Mouse (Mus musculus) limb, embryonic 14.5 days (tissue): ENCODE measurements around the gene Gm45808. TPM values are rescaled to one million over a fixed set of nuclear protein-coding genes. Genes with fewer than 3 reads are reported as not detected.

ENCODE experiments used
- ATAC-seq: fragments of 200-750 bp; cut with Nextera tagmentation; 2 replicates; pipeline ENCODE4 v1.8.0; 2017; ENCODE audit warnings: low read depth, moderate number of reproducible peaks, moderate TSS enrichment; ENCODE audit not compliant: low FRiP score
- DNase-seq: peaks from one replicate; pipeline ENCODE4 v3.0.0-alpha.2; 2015; ENCODE audit warnings: low spot score
- H3K27ac ChIP-seq: fragments of 300-500 bp; sonication (generic); replicated peaks from 2 replicates; pipeline ENCODE4 v1.5.1; 2014; ENCODE audit warnings: low read depth, mild to moderate bottlenecking, low read length, moderate library complexity, mixed read lengths
- H3K27me3 ChIP-seq: fragments of 300-500 bp; sonication (generic); 2 replicates; pipeline ENCODE4 v1.6.1; 2014; ENCODE audit warnings: low read length, mixed read lengths; ENCODE audit not compliant: control insufficient read depth, insufficient read depth
- H3K36me3 ChIP-seq: fragments of 300-500 bp; sonication (generic); 2 replicates; pipeline ENCODE4 v1.6.1; 2014; ENCODE audit warnings: mild to moderate bottlenecking, low read length, moderate library complexity, mixed read lengths; ENCODE audit not compliant: control insufficient read depth, insufficient read depth
- H3K4me1 ChIP-seq: fragments of 300-500 bp; sonication (generic); 2 replicates; pipeline ENCODE4 v1.6.1; 2014; ENCODE audit warnings: antibody characterized with exemption, low read length, mixed read lengths; ENCODE audit not compliant: control insufficient read depth, insufficient read depth
- H3K4me2 ChIP-seq: fragments of 300-500 bp; sonication (generic); replicated peaks from 2 replicates; pipeline ENCODE4 v1.6.1; 2014; ENCODE audit warnings: low read depth, mild to moderate bottlenecking, low read length, moderate library complexity; ENCODE audit not compliant: severe bottlenecking
- H3K4me3 ChIP-seq: fragments of 300-500 bp; sonication (generic); replicated peaks from 2 replicates; pipeline ENCODE4 v1.5.1; 2014; ENCODE audit warnings: low read length
- H3K9ac ChIP-seq: fragments of 300-500 bp; sonication (generic); 2 replicates; pipeline ENCODE4 v1.6.1; 2014; ENCODE audit warnings: mild to moderate bottlenecking, low read depth, low read length, moderate library complexity; ENCODE audit not compliant: severe bottlenecking
- H3K9me3 ChIP-seq: fragments of 300-500 bp; sonication (generic); 2 replicates; pipeline ENCODE4 v1.6.1; 2016; ENCODE audit warnings: low read length; ENCODE audit not compliant: control insufficient read depth
- POLR2A ChIP-seq: fragments of 200-500 bp; IDR thresholded peaks from 2 replicates; pipeline ENCODE4 v1.8.0; 2012; ENCODE audit warnings: inconsistent platforms, mild to moderate bottlenecking, moderate library complexity, borderline replicate concordance; ENCODE audit not compliant: insufficient read depth, insufficient read length; ENCODE audit errors: extremely low read depth
- WGBS: fragments of 180-500 bp; shearing (Covaris S2); extraction: QIAGEN DNeasy Blood & Tissue Kit; methylation state at CpG from one replicate; pipeline ENCODE4 v1.1.7; 2014; 5-methylcytosine and 5-hydroxymethylcytosine counted together
- polyA plus RNA-seq, 2 experiments: library from polyadenylated mRNA; depleted of rRNA in 1 of 2; stranded (reverse) in 1 of 2; unstranded in 1 of 2; fragments of >200 nt; fragmentation: Nextera tagmentation in 1 of 2; extraction: Ambion mirVana in 1 of 2; gene quantifications; 2 replicates each; pipeline versions ENCODE4 v1.2.1 to v1.2.3; 2012 to 2014

The Gm45808 gene
- polyA plus RNA-seq, 2 experiments, result not detected

DNA sequence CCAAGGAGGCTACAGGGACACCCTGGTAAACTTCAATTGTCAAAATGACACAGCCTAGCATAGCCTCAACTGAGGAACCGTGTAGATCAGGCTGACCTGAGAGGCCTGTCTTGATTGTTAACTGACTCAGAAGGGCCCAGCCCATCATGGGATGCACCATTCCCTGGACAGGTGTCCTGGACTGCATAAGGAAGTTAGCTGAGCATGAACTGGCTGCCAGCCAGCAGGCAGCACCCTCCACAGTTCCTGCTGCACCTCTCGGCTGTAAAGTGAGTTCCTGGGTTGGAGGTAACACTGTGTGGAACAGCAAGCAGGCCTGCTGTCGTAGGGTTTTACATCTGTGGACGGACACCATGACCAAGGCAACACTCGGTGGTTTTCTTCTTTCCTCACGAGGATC is 21.0 kb upstream of the Gm45808 start:
- peaks cover 43% of the 10 kb centered on the region for H3K36me3 ChIP-seq
- no peaks in the 10 kb centered on the region for H3K9me3 ChIP-seq
- H3K4me1 ChIP-seq, result peaks cover 13% of the 10 kb centered on the region
- ATAC-seq (no peak), DNase-seq (no peak)
- H3K4me2 ChIP-seq, result no peak overlapping the region
- no peaks in the 10 kb centered on the region for H3K27me3 ChIP-seq
- H3K9ac ChIP-seq, result no peak overlapping the region
- WGBS, result 89% methylated on average over 6 of the region's 6 CpGs
- H3K27ac ChIP-seq, result no peak overlapping the region
- no peak overlapping the region for H3K4me3 ChIP-seq
- no peak for TF ChIP-seq POLR2A

DNA sequence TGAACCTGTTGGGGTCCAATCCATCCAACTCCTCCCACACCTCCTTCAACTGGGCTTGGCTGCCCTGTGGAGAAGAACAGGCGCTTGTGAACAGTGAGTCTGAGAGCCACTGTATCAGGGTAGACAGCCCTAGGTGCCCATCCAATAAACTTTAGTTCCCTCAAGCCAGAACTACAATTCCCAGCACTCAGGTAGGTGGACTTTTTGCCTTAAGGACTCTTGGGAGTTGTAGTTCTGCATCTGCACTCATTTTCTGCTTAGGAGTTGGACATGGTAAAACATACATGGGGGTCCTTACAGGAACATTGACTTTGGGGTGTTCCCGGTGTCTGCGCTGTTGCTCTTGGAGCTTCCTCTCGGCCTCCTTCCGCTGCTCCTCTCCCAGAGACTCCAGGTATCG is 11.8 kb upstream of the Gm45808 start:
- Histone ChIP-seq H3K9ac (no peak overlapping the region), H3K4me1 (no peaks in the 10 kb centered on the region), H3K27me3 (no peaks in the 10 kb centered on the region), H3K9me3 (no peaks in the 10 kb centered on the region), H3K27ac (no peak overlapping the region), H3K4me2 (no peak overlapping the region), H3K4me3 (no peak overlapping the region), H3K36me3 (peaks cover 95% of the 10 kb centered on the region)
- no peak for TF ChIP-seq POLR2A
- DNase-seq, result no peak
- ATAC-seq, result no peak
- 95% methylated on average over 6 of the region's 6 CpGs for WGBS

DNA sequence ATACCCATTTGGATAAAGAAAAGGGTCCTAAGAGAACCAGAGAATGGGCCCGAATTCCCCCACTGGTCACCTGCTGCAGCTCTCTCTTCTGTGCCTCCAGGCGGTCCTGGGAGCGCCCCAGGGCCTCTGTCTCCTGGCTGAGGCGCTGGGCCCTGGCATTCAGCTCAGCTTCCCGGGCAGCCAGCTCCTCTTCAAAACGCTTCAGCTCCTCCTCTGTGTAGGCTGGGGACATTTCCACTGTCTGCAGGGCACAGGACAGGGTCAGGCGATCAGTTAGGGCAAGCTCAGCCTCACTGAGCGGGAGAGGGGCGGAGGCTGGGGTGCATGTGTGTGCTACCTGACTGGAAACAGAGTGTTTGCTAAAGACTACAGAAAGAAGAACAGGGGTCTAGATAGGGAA is 7.9 kb upstream of the Gm45808 start:
- DNase-seq (no peak), ATAC-seq (no peak)
- TF ChIP-seq POLR2A, result no peak
- H3K4me3 ChIP-seq, result no peak overlapping the region
- H3K36me3 ChIP-seq, result peaks cover 78% of the 10 kb centered on the region
- H3K4me1 ChIP-seq, result peaks cover 7% of the 10 kb centered on the region; the same call in 1 of the 2 replicates
- no peaks in the 10 kb centered on the region for H3K9me3 ChIP-seq
- no peak overlapping the region for H3K27ac ChIP-seq
- 86% methylated on average over 9 of the region's 9 CpGs for WGBS
- H3K9ac ChIP-seq, result no peak overlapping the region
- no peaks in the 10 kb centered on the region for H3K27me3 ChIP-seq
- no peak overlapping the region for H3K4me2 ChIP-seq

DNA sequence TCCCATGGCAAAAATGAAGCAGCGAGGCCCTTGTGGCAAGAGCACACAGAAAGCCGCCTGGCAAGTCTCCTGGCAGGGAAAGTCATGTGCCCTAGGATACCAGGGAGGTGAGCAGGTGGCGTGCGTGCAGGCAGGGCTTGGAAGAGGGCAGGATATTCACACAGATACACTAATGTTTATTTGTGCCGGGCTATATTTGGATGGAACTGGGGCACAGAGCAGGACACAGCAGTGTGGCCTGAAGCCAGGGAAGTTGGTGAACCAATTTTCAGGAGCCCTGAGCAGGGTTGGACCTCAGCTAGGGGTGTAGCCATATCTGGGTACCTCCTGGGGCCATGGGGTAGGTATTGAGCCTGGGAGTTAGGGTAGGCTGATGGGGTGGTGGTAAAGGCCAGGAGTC is 6.3 kb upstream of the Gm45808 start:
- Histone ChIP-seq H3K27ac (no peak overlapping the region), H3K9ac (no peak overlapping the region), H3K4me3 (no peak overlapping the region), H3K27me3 (no peaks in the 10 kb centered on the region), H3K4me1 (peaks cover 11% of the 10 kb centered on the region), H3K9me3 (no peaks in the 10 kb centered on the region), H3K36me3 (peaks cover 62% of the 10 kb centered on the region), H3K4me2 (no peak overlapping the region)
- no peak for TF ChIP-seq POLR2A
- no peak for ATAC-seq
- WGBS, result 93% methylated on average over 5 of the region's 5 CpGs
- no peak for DNase-seq

DNA sequence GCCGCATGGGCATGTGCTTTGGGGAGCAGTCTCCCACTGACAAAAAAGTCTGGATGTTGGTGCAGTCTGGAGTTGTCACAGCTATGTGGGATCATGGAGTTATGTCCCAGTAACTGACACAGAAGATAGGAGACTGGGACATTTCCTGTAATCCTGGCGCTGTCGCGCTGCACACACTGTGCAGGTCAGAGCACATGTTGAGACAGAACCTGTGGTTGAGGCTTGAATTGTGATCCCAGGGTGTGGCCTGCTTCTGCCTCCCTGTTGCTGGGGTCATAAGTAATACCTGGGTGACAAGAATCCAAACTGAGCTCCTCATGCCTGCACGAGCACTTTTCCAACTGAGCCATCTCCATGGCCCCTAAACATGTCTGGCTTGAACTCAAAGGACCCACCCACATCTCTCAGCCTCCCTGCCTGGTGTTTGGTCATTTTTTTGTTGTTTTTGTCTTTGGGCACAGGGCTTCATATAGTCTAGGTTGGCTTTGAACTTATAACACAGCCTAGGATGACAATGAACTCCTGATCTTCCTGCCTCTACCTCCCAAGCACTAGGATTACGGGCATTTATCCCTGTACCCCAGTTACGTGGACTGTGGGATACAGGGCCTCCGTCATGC is 5.7 kb upstream of the Gm45808 start:
- Histone ChIP-seq H3K4me3 (no peak overlapping the region), H3K27me3 (no peaks in the 10 kb centered on the region), H3K27ac (no peak overlapping the region), H3K4me2 (no peak overlapping the region), H3K36me3 (peaks cover 55% of the 10 kb centered on the region), H3K9me3 (no peaks in the 10 kb centered on the region), H3K9ac (no peak overlapping the region), H3K4me1 (peaks cover 14% of the 10 kb centered on the region)
- DNase-seq (no peak), ATAC-seq (no peak)
- WGBS, result 96% methylated on average over 8 of the region's 8 CpGs
- TF ChIP-seq POLR2A, result no peak
